Mouse (Mus musculus) testis, adult 2 months (tissue): ENCODE data around the gene Pfkp.

Experiments used
- CTCF ChIP-seq: fragments of 200-500 bp; IDR thresholded peaks from 2 replicates; pipeline ENCODE4 v1.5.1; 2012; ENCODE audit warnings: low read depth, mild to moderate bottlenecking, inconsistent platforms, low read length, moderate library complexity; ENCODE audit not compliant: control insufficient read depth, insufficient read depth, insufficient replicate concordance
- POLR2A ChIP-seq: fragments of 200-500 bp; IDR thresholded peaks from 2 replicates; pipeline ENCODE4 v1.6.1; 2012; ENCODE audit warnings: low read depth, mild to moderate bottlenecking, inconsistent platforms, low read length, moderate library complexity; ENCODE audit not compliant: control insufficient read depth

DNA sequence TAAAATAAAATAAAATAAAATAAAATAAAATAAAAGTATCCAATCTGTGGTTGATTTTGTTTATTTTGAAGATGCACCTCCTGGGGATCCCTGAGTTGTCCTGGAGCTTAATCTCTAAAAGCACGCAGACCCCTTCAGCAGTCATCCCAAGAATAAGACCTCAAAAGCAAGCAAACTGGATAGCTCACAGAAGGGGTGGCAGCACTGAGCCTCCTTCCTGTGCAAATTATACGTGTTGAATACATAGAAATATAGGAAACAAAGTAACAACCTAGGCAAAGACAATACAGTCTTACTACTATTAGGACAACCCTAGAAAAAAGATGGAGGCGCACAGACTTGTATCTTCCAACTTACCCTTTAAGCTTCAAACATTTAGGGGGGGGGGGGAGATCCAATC lies 965 bp upstream of the Pfkp start:
- TF ChIP-seq CTCF (no peak), POLR2A (no peak)
